Mouse (Mus musculus): ENCODE results near the gene Nosip. TPM values are rescaled to one million over a fixed set of nuclear protein-coding genes. Genes with fewer than 3 reads are reported as not detected.
A peak's percentile ranks its signal among the peaks of the same experiment; 100 is the strongest.

Nosip gene
- total RNA-seq, 4 experiments from 2014 or later, result 24.5 to 31.0 (median 28.2) TPM

GRCm38 (mm10) chr7:45033722-45034359 lies 28.4 kb upstream of the Nosip start:
- DNase-seq (ENCODE audit: low spot score in 2 of 2), result no peak

GRCm38 (mm10) chr7:45035631-45036030 lies 26.6 kb upstream of the Nosip start:
- DNase-seq (ENCODE audit: low spot score in 2 of 2), result no peak

- DNase-seq (ENCODE audit: low spot score in 2 of 2), result no peak
Measured at GRCm38 (mm10) chr7:45036702-45037101, 25.5 kb upstream of the Nosip start.

GRCm38 (mm10) chr7:45037720-45038361 lies 24.4 kb upstream of the Nosip start:
- DNase-seq (ENCODE audit: low spot score in 2 of 2), result no peak

GRCm38 (mm10) chr7:45038411-45038810 lies 23.8 kb upstream of the Nosip start:
- DNase-seq (ENCODE audit: low spot score in 2 of 2), result no peak

GRCm38 (mm10) chr7:45040851-45041250 lies 21.4 kb upstream of the Nosip start:
- DNase-seq (ENCODE audit: low spot score in 2 of 2), result peak; percentile 72 to 82

GRCm38 (mm10) chr7:45043307-45043706 lies 18.9 kb upstream of the Nosip start:
- DNase-seq (ENCODE audit: low spot score in 2 of 2), result no peak

GRCm38 (mm10) chr7:45045741-45046140 lies 16.5 kb upstream of the Nosip start:
- no peak for DNase-seq (ENCODE audit: low spot score in 2 of 2)

GRCm38 (mm10) chr7:45046853-45047350 lies 15.3 kb upstream of the Nosip start:
- DNase-seq (ENCODE audit: low spot score in 2 of 2), result no peak

GRCm38 (mm10) chr7:45047491-45047890 lies 14.7 kb upstream of the Nosip start:
- DNase-seq (ENCODE audit: low spot score in 2 of 2), result no peak

- no peak for DNase-seq (ENCODE audit: low spot score in 2 of 2)
Measured at GRCm38 (mm10) chr7:45048001-45048890, 14.0 kb upstream of the Nosip start.

- no peak for DNase-seq (ENCODE audit: low spot score in 2 of 2)
Measured at GRCm38 (mm10) chr7:45048923-45049657, 13.1 kb upstream of the Nosip start.

GRCm38 (mm10) chr7:45050945-45051600 lies 11.2 kb upstream of the Nosip start:
- peak; percentile 43 to 60 for DNase-seq (ENCODE audit: low spot score in 2 of 2)

- DNase-seq (ENCODE audit: low spot score in 2 of 2), result no peak
Measured at GRCm38 (mm10) chr7:45051601-45051974, 10.6 kb upstream of the Nosip start.

- DNase-seq (ENCODE audit: low spot score in 2 of 2), result no peak
Measured at GRCm38 (mm10) chr7:45052181-45052861, 9.9 kb upstream of the Nosip start.

GRCm38 (mm10) chr7:45052862-45053116 lies 9.4 kb upstream of the Nosip start, which contains the start of gene Prr12:
Prr12 (minus strand) TSS chr7:45052881.
- no peak for DNase-seq (ENCODE audit: low spot score in 2 of 2)

GRCm38 (mm10) chr7:45053117-45053930 lies 8.9 kb upstream of the Nosip start:
- peak; percentile 66 to 74 for DNase-seq (ENCODE audit: low spot score in 2 of 2)

- peak; percentile 92 to 96 for DNase-seq (ENCODE audit: low spot score in 2 of 2)
Measured at GRCm38 (mm10) chr7:45053931-45054510, 8.2 kb upstream of the Nosip start.

- no peak for DNase-seq (ENCODE audit: low spot score in 2 of 2)
Measured at GRCm38 (mm10) chr7:45056329-45056971, 5.8 kb upstream of the Nosip start.

Measured in gastrocnemius, adult 8-10 months (tissue).